Mouse (Mus musculus) c-Kit-positive CD71-negative TER-119-negative erythroid progenitor cells, embryonic 14.5 days (primary cell): ENCODE measurements at regions not wholly inside any gene's neighbourhood (a gene's known extent, or its start where the extent isn't known, plus 50 kb on each side); places are given as distances from the start of the nearest gene placed in this dataset.
"Not testable (repeated sequence)": the region's sequence is repeated elsewhere in the genome, so short reads cannot be mapped to it uniquely, and the experiment has no call there.

Experiments used
- DNase-seq: peaks from one replicate; pipeline ENCODE4 v3.0.0-alpha.2; 2013; ENCODE audit warnings: low read depth

GRCm38 (mm10) chr4:71663397-71663796 lies 94.4 kb downstream of the Gm11232 start:
- DNase-seq: no peak

GRCm38 (mm10) chr4:71640521-71640920 lies 117.2 kb downstream of the Gm11232 start:
- no peak for DNase-seq

DNA sequence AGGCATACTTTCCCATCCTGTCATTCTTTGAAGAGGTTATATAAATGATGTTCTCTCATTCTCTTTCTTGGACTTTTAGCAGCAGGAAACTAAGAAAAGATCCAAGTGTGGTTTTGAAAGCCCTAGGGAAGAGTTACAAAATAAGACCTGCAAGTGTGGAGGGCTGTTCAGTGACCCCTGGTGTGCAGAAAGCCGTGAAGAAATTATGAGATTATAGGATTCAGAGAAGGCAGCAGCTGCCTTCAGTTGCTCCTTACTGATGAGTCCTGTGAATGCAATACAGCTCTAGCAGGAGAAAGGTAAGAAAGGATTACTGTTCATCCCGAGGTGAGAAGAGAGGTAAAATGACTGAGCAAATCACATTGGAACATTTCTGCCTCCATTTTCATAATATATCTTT lies 130.7 kb downstream of the Gm11232 start:
- no peak for DNase-seq

GRCm38 (mm10) chr4:71626626-71627025 lies 131.1 kb downstream of the Gm11232 start:
- no peak for DNase-seq

DNA sequence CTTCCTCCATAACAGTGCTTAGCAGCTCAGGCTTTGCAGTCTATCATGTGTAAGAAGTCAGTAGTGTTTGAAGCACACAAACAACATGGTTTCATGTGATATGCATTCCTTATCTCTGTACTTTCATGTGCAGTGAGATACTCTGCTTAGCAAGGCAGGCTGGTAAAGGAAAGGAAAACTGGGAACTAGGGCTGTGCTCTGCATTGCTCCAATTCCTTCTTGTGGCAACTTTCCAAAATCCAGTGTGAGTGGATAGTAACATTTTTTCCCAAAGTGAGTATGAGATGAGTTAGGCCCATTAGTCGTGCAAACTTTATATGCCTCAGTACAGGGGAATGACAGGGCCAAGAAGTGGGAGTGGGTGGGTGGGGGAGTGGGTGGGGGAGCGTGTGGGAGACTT lies 133.0 kb downstream of the Gm11232 start:
- DNase-seq: no peak

DNA sequence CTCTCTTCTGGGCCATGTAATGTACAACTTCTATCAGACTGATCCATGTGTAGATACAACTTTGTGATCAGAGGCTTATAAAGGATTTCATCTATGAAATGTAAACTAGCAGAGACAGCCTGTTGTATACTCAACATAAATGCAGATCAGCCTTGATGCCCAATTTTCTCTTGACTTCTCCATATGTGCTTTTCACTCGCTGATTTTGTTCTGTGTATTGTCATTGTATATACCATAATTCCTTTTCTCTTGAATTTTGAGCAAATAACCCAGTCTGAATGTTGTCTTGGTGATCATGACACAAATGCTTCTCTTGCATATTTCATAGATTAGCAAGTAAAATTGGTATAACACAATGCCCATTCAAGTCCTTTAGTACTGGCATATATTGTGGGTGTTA lies 144.0 kb downstream of the Gm11232 start:
- DNase-seq: no peak

- no peak for DNase-seq
Observed at GRCm38 (mm10) chr4:71585880-71586279, 171.9 kb downstream of the Gm11232 start.

- no peak for DNase-seq
Observed at GRCm38 (mm10) chr4:71560656-71561055, 197.1 kb downstream of the Gm11232 start.

- DNase-seq: no peak
Observed at GRCm38 (mm10) chr4:71539200-71539599, 218.6 kb downstream of the Gm11232 start.

DNA sequence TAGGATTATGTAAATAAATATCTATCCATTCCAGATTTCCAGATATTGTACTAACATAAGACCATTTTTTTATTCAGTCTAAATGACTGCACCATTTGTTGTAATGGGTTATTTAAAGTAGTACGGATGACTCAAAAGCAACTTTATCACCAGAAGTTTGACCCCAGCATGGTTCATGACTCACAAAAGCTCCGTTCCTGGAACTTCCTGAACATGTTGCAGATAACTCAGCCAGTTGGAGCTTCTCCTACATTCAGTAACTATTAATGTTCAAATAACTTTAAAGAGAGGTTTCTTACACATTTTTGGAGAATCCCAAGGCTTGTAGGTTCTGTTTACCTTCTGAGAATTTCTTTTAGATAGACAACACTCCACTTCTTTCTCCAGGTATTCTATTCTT lies 219.8 kb downstream of the Gm11232 start:
- DNase-seq: no peak

- no peak for DNase-seq
Observed at GRCm38 (mm10) chr4:71524255-71524970, 233.4 kb downstream of the Gm11232 start.

DNA sequence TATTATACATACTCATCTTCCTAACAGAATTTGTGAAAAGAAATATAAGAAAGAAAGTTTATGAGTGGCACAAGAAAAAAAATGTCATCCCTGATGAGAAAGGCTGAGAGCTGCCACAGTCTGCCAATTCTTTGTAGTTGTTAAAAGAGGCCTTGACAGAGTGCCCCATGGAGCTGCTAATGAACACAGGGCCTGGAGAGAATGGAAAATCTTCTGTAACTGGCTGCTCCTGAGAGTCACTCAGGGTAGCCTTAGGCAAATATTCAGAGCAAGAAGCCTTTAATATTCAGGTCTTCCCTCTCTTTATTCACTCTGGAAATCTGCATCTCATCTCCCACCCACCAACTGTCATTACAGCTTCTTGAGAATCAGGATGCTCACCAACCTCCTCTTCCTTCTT lies 237.0 kb downstream of the Gm11232 start:
- no peak for DNase-seq

DNA sequence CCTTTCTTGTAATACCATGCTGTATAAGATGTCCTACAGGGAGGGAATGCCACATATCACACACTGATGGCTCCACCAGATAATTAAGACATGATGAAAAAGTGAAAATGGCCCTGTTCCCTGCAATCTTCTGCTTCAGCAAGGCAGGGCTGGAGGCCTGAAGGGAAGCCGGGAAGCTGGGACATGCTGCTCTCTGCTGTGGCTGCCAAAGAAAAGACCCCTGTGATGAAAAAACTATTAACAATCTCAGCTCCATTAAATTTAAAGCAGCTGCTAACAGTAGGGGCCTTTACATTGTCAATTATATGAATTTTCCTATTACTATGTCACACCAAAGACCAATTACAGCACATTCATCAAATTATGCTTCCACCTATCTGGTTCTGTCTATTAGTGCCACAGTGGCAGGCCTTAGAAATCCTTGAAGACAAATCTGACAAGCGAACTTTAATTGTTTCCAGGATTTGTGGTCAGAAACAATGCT lies 239.8 kb downstream of the Gm11232 start:
- no peak for DNase-seq

DNA sequence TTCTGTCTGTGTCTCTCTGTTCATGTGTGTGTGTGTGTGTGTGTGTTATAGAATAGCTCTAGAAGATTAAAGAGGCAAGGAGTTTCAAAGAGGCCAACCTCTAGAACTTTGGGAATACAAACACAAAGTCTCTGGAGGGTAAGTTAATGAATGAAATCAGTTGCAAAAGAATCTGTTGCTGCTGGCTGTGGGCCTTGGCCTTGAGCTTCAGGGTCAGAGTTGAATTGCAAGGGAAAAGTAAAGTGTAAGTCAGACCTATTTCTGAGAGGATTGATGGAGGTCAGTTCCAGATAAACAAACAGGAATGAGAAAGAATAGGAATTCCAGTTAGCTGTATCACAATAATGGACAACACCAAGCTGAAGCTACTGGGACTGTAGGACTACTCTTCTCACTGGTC lies 250.9 kb downstream of the Gm11232 start:
- DNase-seq: no peak

DNA sequence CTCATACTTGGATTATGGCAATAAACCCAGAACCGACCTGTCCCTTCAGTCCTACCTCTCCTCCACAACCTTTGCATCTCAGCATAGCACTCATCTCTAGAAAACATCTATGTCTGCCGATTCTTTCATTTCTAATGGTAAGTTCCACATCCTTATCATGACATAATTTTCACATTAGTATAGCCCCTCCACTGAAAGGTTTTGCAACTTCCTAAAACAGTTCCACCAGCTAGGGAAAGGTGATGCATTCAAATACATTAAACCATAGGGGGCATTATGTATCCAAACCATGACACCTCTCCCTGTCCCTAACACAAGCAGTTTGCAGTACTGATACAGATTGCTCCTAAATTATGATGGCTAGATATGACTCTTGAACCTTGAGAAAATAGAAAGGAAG lies 268.0 kb downstream of the Gm11232 start:
- DNase-seq: no peak

DNA sequence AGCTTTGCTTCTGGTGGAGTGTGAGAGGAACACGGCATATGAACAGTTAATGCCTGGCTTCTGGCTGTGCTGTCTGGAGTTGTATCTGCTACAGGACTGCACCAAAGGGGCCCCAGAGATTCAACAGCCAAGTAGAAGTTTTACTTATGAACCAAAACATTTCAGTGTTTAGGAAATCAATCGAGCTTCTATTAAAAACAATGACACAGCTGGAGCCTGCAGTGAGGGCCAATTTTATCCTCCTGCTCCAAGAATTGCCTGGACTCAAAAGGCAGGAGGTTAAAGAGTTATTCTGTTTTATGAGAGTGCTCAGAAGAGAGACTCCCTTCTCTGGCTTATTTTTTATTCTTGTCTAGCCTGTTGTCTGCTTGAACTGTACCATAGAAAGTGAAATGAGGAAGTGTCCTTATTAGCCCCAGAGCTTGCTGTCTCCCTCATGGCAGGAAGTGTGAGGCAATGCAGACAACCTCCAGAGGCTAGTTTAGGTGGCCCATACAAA lies 269.1 kb downstream of the Gm11232 start:
- peak; percentile 6 for DNase-seq

DNA sequence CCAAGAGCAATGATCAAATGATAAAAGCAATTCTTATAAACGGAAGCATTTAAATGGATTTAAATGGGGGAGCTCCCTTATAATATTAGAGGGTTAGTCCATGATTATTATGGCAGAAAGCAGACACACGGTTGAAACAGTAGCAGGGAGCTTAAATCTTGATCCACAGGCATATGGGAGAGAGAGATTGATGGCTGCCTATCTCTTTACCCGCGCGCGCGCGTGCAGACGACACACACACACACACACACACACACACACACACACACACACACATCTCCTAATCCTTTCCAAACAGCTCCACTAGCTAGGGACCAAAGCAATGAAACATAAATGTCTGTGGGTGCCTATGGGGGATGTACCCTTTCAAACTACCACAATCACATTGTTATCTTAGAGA lies 269.7 kb downstream of the Gm11232 start:
- no peak for DNase-seq

DNA sequence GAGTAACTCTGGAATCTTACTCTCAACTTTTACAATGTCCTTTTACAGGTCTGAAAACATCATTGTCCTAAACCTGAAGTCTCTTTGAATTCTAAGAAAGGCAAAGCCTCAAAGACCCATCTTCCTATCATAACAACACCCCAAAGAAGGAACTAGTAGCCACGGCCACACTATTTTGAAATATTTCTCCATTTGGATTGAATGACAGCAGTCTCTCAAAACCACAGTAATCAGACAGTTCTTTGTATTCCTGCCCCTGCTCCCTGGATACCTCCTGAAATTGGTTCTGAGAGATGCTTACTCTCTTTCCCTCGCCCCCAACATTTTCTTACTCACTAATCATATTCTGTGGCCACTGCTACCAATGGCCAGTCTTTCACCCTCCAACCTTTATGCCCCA lies 276.8 kb downstream of the Gm11232 start:
- DNase-seq: no peak

DNA sequence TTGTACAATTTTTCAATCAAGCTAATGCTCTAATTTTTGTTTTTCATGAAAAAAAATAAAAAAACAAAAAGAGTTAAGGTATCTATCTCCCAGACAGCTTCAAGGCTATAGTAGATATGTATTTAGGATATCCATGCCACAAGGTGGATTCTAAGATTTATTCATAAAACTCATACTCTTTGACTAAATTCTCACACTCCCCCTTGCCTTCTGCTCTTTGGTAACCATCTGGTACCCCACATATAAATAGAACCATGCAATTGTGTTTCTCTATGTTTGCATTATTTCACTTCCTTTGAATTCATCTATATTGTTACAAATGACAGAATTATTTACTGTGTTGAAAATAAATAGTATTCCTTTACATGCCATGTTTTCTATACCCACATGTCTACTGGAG lies 287.2 kb downstream of the Gm11232 start:
- no peak for DNase-seq

- DNase-seq: no peak
Observed at GRCm38 (mm10) chr4:71454811-71455210, 303.0 kb downstream of the Gm11232 start.

GRCm38 (mm10) chr4:71453499-71453898 lies 304.3 kb downstream of the Gm11232 start:
- no peak for DNase-seq

DNA sequence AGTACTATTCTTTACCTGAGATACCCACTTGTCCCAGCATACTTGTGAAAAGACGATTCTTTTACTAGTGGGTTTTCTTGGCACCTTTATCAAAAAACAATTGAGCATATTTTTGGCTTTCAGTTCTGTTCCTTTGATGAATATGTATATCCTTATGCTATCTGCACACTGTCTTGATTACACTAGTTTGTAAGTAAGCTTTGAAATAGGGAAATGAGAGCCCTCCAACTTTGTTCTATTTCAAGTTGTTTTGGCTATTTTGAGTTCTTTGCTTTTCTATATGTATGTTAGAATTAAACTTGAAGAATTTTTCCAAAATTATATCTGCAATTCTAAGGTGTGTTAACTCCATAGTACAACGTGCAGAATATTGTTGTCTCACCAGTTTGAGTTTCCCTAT lies 311.3 kb downstream of the Gm11232 start:
- DNase-seq: no peak

DNA sequence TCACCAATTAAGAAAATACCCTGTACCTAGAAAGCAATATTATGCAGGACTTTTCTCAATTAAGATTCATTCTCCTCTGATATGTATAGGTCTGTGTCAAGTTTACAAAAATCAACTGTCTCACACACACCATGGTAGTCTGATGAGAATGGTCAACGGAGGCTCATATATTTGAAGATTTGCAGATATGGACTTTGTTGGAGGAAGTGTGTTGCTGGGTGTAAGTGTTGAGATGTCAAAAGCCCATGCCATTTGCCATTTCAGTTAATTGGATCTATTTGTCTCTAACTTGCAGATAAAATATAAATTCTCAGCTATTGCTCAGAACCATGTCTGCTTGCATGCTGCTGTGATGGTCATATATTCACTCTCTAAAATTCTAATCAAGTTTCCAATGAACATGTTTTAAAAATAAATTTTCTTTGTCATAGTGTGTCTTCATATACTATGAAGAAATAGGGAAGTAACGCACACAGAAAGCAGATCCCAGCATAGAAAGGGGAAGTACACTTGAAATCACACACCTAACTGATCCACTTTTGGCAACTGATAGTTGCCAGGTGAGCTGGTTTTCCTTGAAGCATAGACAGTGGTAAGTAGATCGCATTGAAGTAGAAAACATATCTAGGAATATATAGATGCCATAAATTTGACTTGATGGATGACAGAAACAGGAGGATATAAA lies 326.4 kb downstream of the Gm11232 start:
- peak; percentile 4 for DNase-seq

DNA sequence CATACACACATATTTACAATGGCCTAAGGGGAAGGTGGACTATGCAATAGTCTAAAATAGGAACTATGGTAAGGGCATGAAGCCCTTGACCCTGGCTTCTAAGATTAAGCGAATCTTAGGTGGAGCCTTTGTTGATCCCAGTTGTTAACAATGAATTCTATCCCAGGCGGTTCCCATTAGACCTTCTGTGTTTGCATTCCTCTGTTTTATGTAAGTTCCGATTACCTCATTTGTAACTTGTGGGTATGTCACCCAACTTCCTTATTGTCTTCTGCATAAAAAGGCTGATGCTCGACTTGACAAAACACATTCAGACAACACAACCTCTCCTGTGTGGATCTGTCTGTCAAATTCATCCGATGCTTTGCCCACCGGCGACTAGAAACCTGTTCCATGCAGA lies 335.6 kb downstream of the Gm11232 start:
- DNase-seq: not testable (repeated sequence)
